17 mouse cellular contexts compared by ENCODE assay signal in the genomic region with DNA sequence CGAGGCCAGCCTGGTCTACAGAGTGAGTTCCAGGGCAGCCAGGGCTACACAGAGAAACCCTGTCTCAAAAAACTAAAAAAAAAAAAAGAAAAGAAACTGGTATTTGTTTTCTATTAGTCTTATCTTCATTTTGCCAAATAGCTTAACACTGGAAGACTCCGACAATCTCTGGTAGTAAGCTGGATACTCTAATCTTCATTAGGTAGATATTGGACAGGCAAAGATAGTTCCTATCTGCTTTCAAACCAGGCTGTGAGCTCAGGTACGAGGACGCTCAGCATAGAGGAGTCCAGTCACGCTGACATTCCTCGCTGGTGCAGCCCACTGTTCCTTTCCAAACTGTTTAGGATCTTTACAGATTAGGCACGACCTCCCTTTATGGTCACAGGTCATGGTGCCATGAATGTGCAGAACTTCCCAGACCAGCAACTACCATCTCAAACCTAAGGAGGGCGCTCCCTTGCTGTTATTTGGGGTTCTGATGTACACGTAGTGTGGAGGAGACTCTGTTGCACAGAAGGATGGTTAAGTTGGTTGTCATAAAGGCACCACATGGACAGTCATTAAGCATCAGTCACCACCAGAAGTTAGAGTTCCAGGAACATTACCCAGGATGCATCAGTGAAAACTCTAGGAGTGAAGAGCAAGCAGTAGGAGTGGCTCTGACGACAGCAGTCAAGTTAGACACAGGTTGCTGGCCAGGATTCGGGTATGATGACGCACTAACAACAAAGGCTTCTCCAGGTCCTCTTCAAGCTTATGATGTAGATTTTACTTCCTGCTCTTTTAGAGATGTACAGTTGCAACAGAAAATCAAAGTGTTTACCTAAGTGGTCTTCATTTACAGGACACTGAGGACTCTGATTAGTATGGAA. TPM values are rescaled to one million over a fixed set of nuclear protein-coding genes. Genes with fewer than 3 reads are reported as not detected.
A peak's percentile ranks its signal among the peaks of the same experiment; 100 is the strongest.
DNase-seq lines count a peak whose midpoint lies in the region; ATAC-seq and TF ChIP-seq lines count a peak whose summit lies in the region.
"Had no signal": no experiment of that assay in that cellular context is flagged by ENCODE, and none has a peak within 500 bp of the region (broad histone marks: within the 10 kb centered on the region; RNA-seq: fewer than 3 reads in every experiment).

No protein-coding gene starts in this region.

- H3K4me3 ChIP-seq in G1E (ENCODE audit: low read depth, low read length), result no peak overlapping the region; the same call in 1 of the 2 replicates
- no peak overlapping the region for H3K4me3 ChIP-seq in liver, embryonic 16.5 days (ENCODE audit: low read depth, low read length)
- H3K4me3 ChIP-seq: embryonic facial prominence, embryonic 13.5 days; heart, embryonic 15.5 days; hindbrain, embryonic 12.5 days; megakaryocyte, embryonic 14.5 days; neural tube, embryonic 13.5 days had no signal

- no peaks in the 10 kb centered on the region for H3K9me3 ChIP-seq in G1E (replicated peaks)
- no peaks in the 10 kb centered on the region for H3K9me3 ChIP-seq in liver, embryonic 16.5 days (replicated peaks; ENCODE audit: control insufficient read depth, low read length)
- H3K9me3 ChIP-seq: embryonic facial prominence, embryonic 13.5 days; heart, embryonic 15.5 days; hindbrain, embryonic 12.5 days; megakaryocyte, embryonic 14.5 days; neural tube, embryonic 13.5 days had no signal

- H3K9ac ChIP-seq in liver, embryonic 16.5 days (ENCODE audit: low read depth, low read length), result no peak overlapping the region
- H3K9ac ChIP-seq: embryonic facial prominence, embryonic 13.5 days; heart, embryonic 15.5 days; hindbrain, embryonic 12.5 days; neural tube, embryonic 13.5 days had no signal

- H3K36me3 ChIP-seq in G1E (replicated peaks), result no peaks in the 10 kb centered on the region
- H3K36me3 ChIP-seq in liver, embryonic 16.5 days (ENCODE audit: control insufficient read depth, insufficient read depth), result no peaks in the 10 kb centered on the region
- H3K36me3 ChIP-seq: embryonic facial prominence, embryonic 13.5 days; heart, embryonic 15.5 days; hindbrain, embryonic 12.5 days; neural tube, embryonic 13.5 days had no signal

- WGBS in liver, embryonic 16.5 days (ENCODE audit: insufficient replicate concordance), result 50% methylated on average over 12 of the region's 12 CpGs

- peak; percentile 36; the same call in 1 of the 2 replicates for TF ChIP-seq CTCF in G1E (IDR thresholded peaks at IDR 0.05; ENCODE audit: low read depth, low read length)

- H3K27me3 ChIP-seq in G1E (ENCODE audit: insufficient read depth, low read length), result no peaks in the 10 kb centered on the region
- no peaks in the 10 kb centered on the region for H3K27me3 ChIP-seq in liver, embryonic 16.5 days (ENCODE audit: control insufficient read depth, insufficient read depth, low read depth, low read length)
- H3K27me3 ChIP-seq: embryonic facial prominence, embryonic 13.5 days; heart, embryonic 15.5 days; hindbrain, embryonic 12.5 days; megakaryocyte, embryonic 14.5 days; neural tube, embryonic 13.5 days had no signal

- H3K27ac ChIP-seq in liver, embryonic 16.5 days (ENCODE audit: low read length), result 0 out of 2 replicates have a peak overlapping the region, but pooled peaks have one; percentile 19
- H3K27ac ChIP-seq: embryonic facial prominence, embryonic 13.5 days; heart, embryonic 15.5 days; hindbrain, embryonic 12.5 days; neural tube, embryonic 13.5 days had no signal

- ATAC-seq in G1E (ENCODE audit: extremely low read depth, insufficient number of reproducible peaks, low FRiP score, poor library complexity, severe bottlenecking), result peak; percentile 70
- peak; percentile 28 for ATAC-seq in liver, embryonic 16.5 days (ENCODE audit: low read depth)

- H3K4me2 ChIP-seq in liver, embryonic 16.5 days (ENCODE audit: low read depth, low read length), result 0 out of 2 replicates have a peak overlapping the region, but pooled peaks have one; percentile 8
- H3K4me2 ChIP-seq: embryonic facial prominence, embryonic 13.5 days; heart, embryonic 15.5 days; hindbrain, embryonic 12.5 days; neural tube, embryonic 13.5 days had no signal

- DNase-seq in CD4-positive, CD25-positive, alpha-beta regulatory T cell, adult 2 months (ENCODE audit: low read depth, low spot score), result peak; percentile 71
- no peak for DNase-seq in G1E (ENCODE audit: low spot score)
- DNase-seq in induced T-regulatory cell, adult 2 months (ENCODE audit: low read depth), result peak; percentile 58
- no peak for DNase-seq in testis, postnatal 10 days (ENCODE audit: low spot score)
- no peak for DNase-seq in thymus, postnatal 14 days
- no peak for DNase-seq in ovary, adult 18-20 months (ENCODE audit: low spot score)
- DNase-seq in adrenal gland, postnatal 10 days, result no peak
- DNase-seq: kidney, adult 11 months; kidney, postnatal 4 days; layer of hippocampus, postnatal 36 days; thymus, postnatal 25 days had no signal

- peaks cover 59% of the 10 kb centered on the region for H3K4me1 ChIP-seq in G1E (ENCODE audit: insufficient read depth, low read depth, low read length)
- H3K4me1 ChIP-seq in liver, embryonic 16.5 days (ENCODE audit: control insufficient read depth, low read depth, low read length), result peaks cover 17% of the 10 kb centered on the region
- H3K4me1 ChIP-seq: embryonic facial prominence, embryonic 13.5 days; heart, embryonic 15.5 days; hindbrain, embryonic 12.5 days; neural tube, embryonic 13.5 days had no signal

RNA-seq across cellular contexts. Expression of a gene that starts 41.3 kb away (rescaled TPM):
- total RNA-seq in G1E (2014; fragmentation: Nextera tagmentation) (153 and 180 TPM in 2 replicates), G1E (2017) (150 and 153 TPM in 2 replicates)
- polyA plus RNA-seq in G1E (2012), result 52.5 and 132 TPM in 2 replicates
- polyA plus RNA-seq in liver, embryonic 16.5 days (2015; fragmentation: Nextera tagmentation; extraction: Ambion mirVana), result 58.7 and 63.2 TPM in 2 replicates
- 10 to 100 TPM; 61.6 to 66.7 TPM for total RNA-seq in adrenal gland, postnatal 10 days (2021)

Comparison
In these comparisons a context has a peak if more than half of its experiments do, and no peak if none do; other contexts are left out.
1. DNase-seq: peak in CD4-positive, CD25-positive, alpha-beta regulatory T cell, adult 2 months (single experiment) and induced T-regulatory cell, adult 2 months (single experiment); none in G1E (single experiment), testis, postnatal 10 days (single experiment), thymus, postnatal 14 days (single experiment), ovary, adult 18-20 months (single experiment) and adrenal gland, postnatal 10 days (single experiment).